Mouse (Mus musculus) kidney, postnatal 0 days (tissue): ENCODE data around the gene Ghrhr. TPM values are rescaled to one million over a fixed set of nuclear protein-coding genes. Genes with fewer than 3 reads are reported as not detected.

ENCODE experiments used
- ATAC-seq: fragments of 200-750 bp; cut with Nextera tagmentation; replicated peaks from 2 replicates; pipeline ENCODE4 v1.8.0; 2017; ENCODE audit warnings: low read depth, moderate number of reproducible peaks, moderate TSS enrichment, moderate library complexity; ENCODE audit not compliant: low FRiP score
- DNase-seq: peaks from one replicate; pipeline ENCODE4 v3.0.0-alpha.2; 2016; ENCODE audit warnings: low spot score
- H3K27ac ChIP-seq: fragments of 300-500 bp; sonication (generic); 2 replicates; pipeline ENCODE4 v1.5.1; 2014; ENCODE audit warnings: mild to moderate bottlenecking
- H3K27me3 ChIP-seq: fragments of 300-500 bp; sonication (generic); 2 replicates; pipeline ENCODE4 v1.6.1; 2014; ENCODE audit warnings: low read length, mixed read lengths; ENCODE audit not compliant: insufficient read depth
- H3K36me3 ChIP-seq: fragments of 300-500 bp; sonication (generic); 2 replicates; pipeline ENCODE4 v1.6.1; 2014; ENCODE audit warnings: low read length, mixed read lengths; ENCODE audit not compliant: insufficient read depth
- H3K4me1 ChIP-seq: fragments of 300-500 bp; sonication (generic); replicated peaks from 2 replicates; pipeline ENCODE4 v1.6.1; 2014; ENCODE audit warnings: antibody characterized with exemption, low read length, mixed read lengths; ENCODE audit not compliant: insufficient read depth
- H3K4me2 ChIP-seq: fragments of 300-500 bp; sonication (generic); 2 replicates; pipeline ENCODE4 v1.6.1; 2014; ENCODE audit warnings: mild to moderate bottlenecking, low read length, moderate library complexity, mixed read lengths
- H3K4me3 ChIP-seq: fragments of 300-500 bp; sonication (generic); replicated peaks from 2 replicates; pipeline ENCODE4 v1.5.1; 2014; ENCODE audit warnings: low read depth, low read length
- H3K9ac ChIP-seq: fragments of 300-500 bp; sonication (generic); 2 replicates; pipeline ENCODE4 v1.6.1; 2014; ENCODE audit warnings: low read depth, low read length
- H3K9me3 ChIP-seq: fragments of 300-500 bp; sonication (generic); replicated peaks from 2 replicates; pipeline ENCODE4 v1.6.1; 2016; ENCODE audit warnings: low read length, inconsistent platforms, mixed read lengths
- CTCF ChIP-seq: IDR thresholded peaks from 2 replicates; pipeline ENCODE4 v1.5.1; 2016; ENCODE audit warnings: antibody characterized with exemption, low read depth, mild to moderate bottlenecking, moderate library complexity
- WGBS: fragments of 180-500 bp; shearing (Covaris S2); extraction: QIAGEN DNeasy Blood & Tissue Kit; methylation state at CpG from one replicate; pipeline ENCODE4 v1.1.7; 2014; 5-methylcytosine and 5-hydroxymethylcytosine counted together
- polyA plus RNA-seq: library from polyadenylated mRNA; unstranded; fragments of >200 nt; fragmentation: Nextera tagmentation; extraction: Ambion mirVana; gene quantifications from 2 replicates; pipeline ENCODE4 v1.2.1, GENCODE M21; 2015

Ghrhr gene
- polyA plus RNA-seq, 1 experiment from 2014 or later = 0.59 TPM

DNA sequence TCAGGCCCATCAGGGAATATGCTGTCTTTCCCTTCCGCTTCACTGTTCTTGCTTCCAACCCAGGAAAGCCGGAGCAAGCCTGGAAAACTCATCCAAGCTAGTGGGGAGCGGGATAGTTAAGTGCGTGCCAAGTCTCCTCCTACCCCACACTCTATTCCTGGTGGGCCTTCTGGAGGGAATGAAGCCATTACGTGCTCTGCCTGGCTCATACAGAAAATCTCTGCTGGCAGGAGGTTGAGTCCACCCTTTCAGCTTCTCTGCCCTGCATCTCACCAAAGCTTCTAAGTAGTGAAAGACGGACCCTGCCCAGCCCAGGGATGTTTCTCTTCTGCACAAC is 43.4 kb upstream of the Ghrhr start:
- H3K9me3 ChIP-seq = no peaks in the 10 kb centered on the region
- 0 out of 2 replicates have a peak, but pooled peaks cover 3% of the 10 kb centered on the region for H3K4me1 ChIP-seq
- H3K4me3 ChIP-seq = no peak overlapping the region
- no peak overlapping the region for H3K4me2 ChIP-seq
- DNase-seq = no peak
- no peak overlapping the region for H3K9ac ChIP-seq
- no peak overlapping the region for H3K27ac ChIP-seq
- no peak for TF ChIP-seq CTCF
- H3K36me3 ChIP-seq = no peaks in the 10 kb centered on the region
- no peak for ATAC-seq
- no peaks in the 10 kb centered on the region for H3K27me3 ChIP-seq
- 73% methylated on average over 6 of the region's 6 CpGs for WGBS

DNA sequence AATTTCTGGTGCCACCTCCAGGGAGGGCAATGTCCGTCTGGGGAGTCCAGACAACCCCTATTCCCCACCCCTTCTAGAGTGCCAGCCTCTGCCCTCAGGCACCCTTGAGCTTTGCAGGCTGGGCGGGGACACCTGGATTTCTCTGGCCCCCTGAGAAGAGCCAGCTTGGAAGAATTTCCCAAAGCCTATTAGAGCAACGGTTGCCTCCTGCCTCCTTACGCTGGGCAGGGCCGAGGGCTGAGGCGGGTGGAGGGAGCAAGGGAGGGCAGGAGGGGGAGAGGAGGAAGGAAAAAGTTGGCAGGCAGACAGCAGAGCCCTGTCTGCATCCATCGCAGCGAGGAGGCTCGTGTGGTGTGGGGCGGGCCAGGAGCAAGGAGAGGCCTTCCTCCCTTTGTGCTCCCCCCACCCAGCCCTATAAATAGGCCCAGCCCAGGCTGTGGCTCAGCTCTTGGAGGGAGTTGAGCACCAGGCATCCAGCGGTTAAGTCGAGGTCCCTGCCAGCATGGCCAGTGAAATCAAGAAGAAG is 40.0 kb upstream of the Ghrhr start, which contains the start of gene Aqp1:
TSS of gene Aqp1 (plus strand) at position 444 of the 526 bp plus-strand sequence.
- Histone ChIP-seq H3K9me3 (no peaks in the 10 kb centered on the region), H3K27ac (peak within 1 kb of the TSS; percentile 55; the same call in 1 of the 2 replicates), H3K4me1 (0 out of 2 replicates have a peak, but pooled peaks cover 3% of the 10 kb centered on the region), H3K27me3 (no peaks in the 10 kb centered on the region), H3K9ac (peak within 1 kb of the TSS; percentile 39; the same call in 1 of the 2 replicates), H3K4me2 (peak within 1 kb of the TSS; percentile 36), H3K36me3 (no peaks in the 10 kb centered on the region), H3K4me3 (peak within 1 kb of the TSS; percentile 22)
- ATAC-seq (peak; percentile 85), DNase-seq (peak; percentile 62)
- TF ChIP-seq CTCF = no peak
- 15% methylated on average over 12 of the region's 12 CpGs for WGBS

DNA sequence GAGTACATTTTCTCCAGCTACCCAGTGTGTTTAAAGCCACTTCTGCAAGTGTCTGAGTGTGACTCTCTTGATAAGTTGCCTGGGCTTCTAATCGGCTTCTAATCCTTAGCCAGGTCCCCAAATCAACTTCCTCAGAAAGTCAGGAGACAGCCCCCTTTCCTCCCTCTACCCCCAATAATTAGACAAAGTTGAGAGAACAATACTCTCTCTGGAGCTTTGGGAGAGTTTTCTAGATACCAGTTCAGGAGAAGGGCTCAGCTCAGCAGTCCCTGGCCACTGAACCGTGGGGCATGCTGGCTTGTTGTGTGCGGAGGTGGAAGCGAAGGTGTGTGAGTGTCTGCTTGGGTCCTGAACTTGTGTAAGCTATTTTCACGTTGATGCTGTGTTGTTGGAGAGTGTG is 38.9 kb upstream of the Ghrhr start:
- WGBS = 76% methylated on average over 5 of the region's 5 CpGs
- ATAC-seq = no peak
- Histone ChIP-seq H3K27me3 (no peaks in the 10 kb centered on the region), H3K4me3 (peak overlapping the region; percentile 22), H3K4me1 (0 out of 2 replicates have a peak, but pooled peaks cover 3% of the 10 kb centered on the region), H3K9me3 (no peaks in the 10 kb centered on the region), H3K4me2 (peak overlapping the region; percentile 36), H3K27ac (peak overlapping the region; percentile 55; the same call in 1 of the 2 replicates), H3K36me3 (no peaks in the 10 kb centered on the region), H3K9ac (peak overlapping the region; percentile 39; the same call in 1 of the 2 replicates)
- DNase-seq = no peak
- TF ChIP-seq CTCF = no peak

DNA sequence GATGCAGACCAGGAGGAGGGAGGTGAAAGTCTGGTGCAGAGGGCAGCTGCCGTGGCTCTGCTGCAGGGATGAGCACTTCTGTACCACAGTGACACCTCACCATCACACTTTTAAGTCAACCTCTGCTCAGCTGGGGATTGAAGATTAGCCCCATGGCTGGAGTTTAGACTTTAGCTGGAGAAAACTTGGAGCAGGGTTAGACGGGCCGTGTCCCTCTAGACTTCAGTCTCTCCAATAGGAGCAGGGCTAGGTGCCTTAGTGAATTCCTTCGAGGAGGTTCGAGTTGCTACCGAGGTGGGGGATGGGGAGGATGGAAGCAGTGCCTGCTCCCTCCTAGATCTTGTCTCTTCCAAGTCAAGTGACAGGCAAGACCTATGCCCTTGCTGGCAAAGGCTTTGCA is 38.0 kb upstream of the Ghrhr start:
- H3K4me2 ChIP-seq = peak overlapping the region; percentile 36
- H3K4me1 ChIP-seq = 0 out of 2 replicates have a peak, but pooled peaks cover 3% of the 10 kb centered on the region
- no peaks in the 10 kb centered on the region for H3K9me3 ChIP-seq
- H3K36me3 ChIP-seq = no peaks in the 10 kb centered on the region
- ATAC-seq (peak; percentile 88), DNase-seq (peak; percentile 29)
- 49% methylated on average over 6 of the region's 6 CpGs for WGBS
- H3K9ac ChIP-seq = no peak overlapping the region
- TF ChIP-seq CTCF = no peak
- H3K27ac ChIP-seq = peak overlapping the region; percentile 55; the same call in 1 of the 2 replicates
- no peaks in the 10 kb centered on the region for H3K27me3 ChIP-seq
- H3K4me3 ChIP-seq = 0 out of 2 replicates have a peak overlapping the region, but pooled peaks have one; percentile 22

DNA sequence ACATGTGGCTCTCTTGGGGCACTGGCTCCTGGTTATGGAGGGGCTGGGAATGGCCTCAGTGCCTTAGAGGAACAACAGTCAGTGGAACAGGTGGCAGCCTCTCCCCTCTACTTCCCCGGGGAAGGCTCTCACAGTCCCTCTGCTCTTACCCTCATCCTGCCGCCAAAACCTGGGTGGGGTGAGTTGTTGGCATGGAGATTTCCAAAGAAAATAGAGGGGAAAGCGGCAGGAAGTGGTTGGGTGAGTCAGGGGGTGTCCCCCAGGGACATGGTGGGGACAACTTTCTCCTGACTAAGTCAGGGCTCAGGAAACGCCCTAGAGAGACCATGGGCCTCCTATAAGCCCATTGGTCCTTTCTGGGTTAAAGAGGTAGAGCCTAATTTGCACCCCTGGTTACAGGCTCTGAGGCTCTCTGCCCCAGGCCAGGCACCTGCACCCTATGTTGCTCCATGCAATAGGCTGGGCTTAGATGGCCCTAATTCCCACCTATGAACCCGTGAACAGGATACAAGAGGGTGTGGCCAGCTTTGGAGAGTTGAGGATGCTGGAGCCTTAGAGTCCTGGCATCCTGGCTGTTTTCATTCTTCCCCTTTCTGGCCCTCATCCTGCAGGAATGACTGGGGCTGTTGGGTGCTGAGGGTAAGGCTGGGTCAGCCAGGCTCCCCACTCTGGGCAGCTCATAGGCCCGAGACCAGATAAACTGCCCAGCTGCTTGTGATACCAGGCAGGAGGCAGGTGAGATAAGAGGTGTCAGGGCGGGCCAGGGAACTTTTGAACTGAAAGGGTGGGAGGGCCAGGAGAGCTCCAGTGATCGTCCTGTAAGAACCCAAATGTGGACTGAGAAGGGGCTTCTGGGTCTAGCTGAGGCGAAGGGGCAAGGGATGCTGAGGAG is 36.9 kb upstream of the Ghrhr start:
- Histone ChIP-seq H3K36me3 (no peaks in the 10 kb centered on the region), H3K4me1 (0 out of 2 replicates have a peak, but pooled peaks cover 3% of the 10 kb centered on the region), H3K4me2 (peak overlapping the region; percentile 19), H3K4me3 (no peak overlapping the region), H3K27ac (no peak overlapping the region), H3K9ac (no peak overlapping the region), H3K9me3 (no peaks in the 10 kb centered on the region), H3K27me3 (no peaks in the 10 kb centered on the region)
- no peak for TF ChIP-seq CTCF
- DNase-seq (no peak), ATAC-seq (no peak)
- WGBS = 70% methylated on average over 9 of the region's 9 CpGs

DNA sequence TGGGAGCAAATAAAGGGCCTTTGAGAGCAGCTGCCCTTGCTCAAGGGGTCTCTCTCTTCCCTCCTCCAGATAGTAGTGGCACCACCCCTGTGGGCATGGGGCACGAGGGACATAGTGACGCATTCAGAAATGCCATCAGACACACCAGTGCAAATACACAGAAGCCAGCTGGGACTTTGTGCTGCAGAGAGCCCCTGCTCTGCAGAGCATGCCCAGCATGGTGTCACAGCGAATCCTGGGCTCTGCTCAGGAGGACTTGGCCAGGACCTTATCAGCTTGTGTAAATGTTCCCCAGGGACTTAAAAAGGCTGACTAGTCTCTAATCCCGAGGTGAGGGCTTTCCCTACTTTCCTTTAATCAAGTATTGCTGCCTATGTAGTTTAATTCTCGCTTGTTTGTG is 34.4 kb upstream of the Ghrhr start:
- DNase-seq (no peak), ATAC-seq (no peak)
- 0 out of 2 replicates have a peak, but pooled peaks cover under 1% of the 10 kb centered on the region for H3K4me1 ChIP-seq
- no peaks in the 10 kb centered on the region for H3K27me3 ChIP-seq
- no peak overlapping the region for H3K4me2 ChIP-seq
- no peak overlapping the region for H3K4me3 ChIP-seq
- H3K36me3 ChIP-seq = no peaks in the 10 kb centered on the region
- no peaks in the 10 kb centered on the region for H3K9me3 ChIP-seq
- H3K27ac ChIP-seq = no peak overlapping the region
- 55% methylated on average over 5 of the region's 5 CpGs for WGBS
- H3K9ac ChIP-seq = no peak overlapping the region
- TF ChIP-seq CTCF = no peak
